Mouse (Mus musculus): ENCODE measurements around the gene Mesp1.

- TF ChIP-seq CTCF (IDR thresholded peaks at IDR 0.05; ENCODE audit: control insufficient read depth, insufficient read depth, insufficient read length) (no peak), FOSL1 (IDR thresholded peaks at IDR 0.05; ENCODE audit: insufficient read depth, low read length, poor library complexity, severe bottlenecking) (no peak), MYOD1 (IDR thresholded peaks at IDR 0.05; ENCODE audit: control insufficient read depth, insufficient read length, low read depth) (no peak), MAX (IDR thresholded peaks at IDR 0.05) (no peak), CEBPB (IDR thresholded peaks at IDR 0.05; ENCODE audit: low read depth) (no peak)
These were observed 39.4 kb upstream of the Mesp1 start for GRCm38 (mm10) chr7:79832980-79833379.

All from C2C12 (cell line).